Mouse (Mus musculus) embryonic facial prominence, embryonic 13.5 days (tissue): ENCODE measurements around the gene Foxl2. TPM values are rescaled to one million over a fixed set of nuclear protein-coding genes. Genes with fewer than 3 reads are reported as not detected.
A peak's percentile ranks its signal among the peaks of the same experiment; 100 is the strongest.

Source experiments
- ATAC-seq: fragments of 200-750 bp; cut with Nextera tagmentation; 2 replicates; pipeline ENCODE4 v1.8.0; 2017; ENCODE audit warnings: low read depth; ENCODE audit not compliant: insufficient number of reproducible peaks, insufficient read depth, low FRiP score, low TSS enrichment
- H3K27ac ChIP-seq: fragments of 300-500 bp; sonication (generic); 2 replicates; pipeline ENCODE4 v1.5.1; 2015; ENCODE audit warnings: moderate library complexity, mild to moderate bottlenecking, inconsistent platforms
- H3K27me3 ChIP-seq: fragments of 300-500 bp; sonication (generic); 2 replicates; pipeline ENCODE4 v1.6.1; 2015; ENCODE audit warnings: mild to moderate bottlenecking, inconsistent platforms
- H3K36me3 ChIP-seq: fragments of 300-500 bp; sonication (generic); 2 replicates; pipeline ENCODE4 v1.6.1; 2015; ENCODE audit warnings: mild to moderate bottlenecking, inconsistent platforms
- H3K4me1 ChIP-seq: fragments of 300-500 bp; sonication (generic); 2 replicates; pipeline ENCODE4 v1.6.1; 2015; ENCODE audit warnings: inconsistent platforms
- H3K4me2 ChIP-seq: fragments of 300-500 bp; sonication (generic); 2 replicates; pipeline ENCODE4 v1.6.1; 2015; ENCODE audit warnings: moderate library complexity, mild to moderate bottlenecking, inconsistent platforms
- H3K4me3 ChIP-seq: fragments of 300-500 bp; sonication (generic); 2 replicates; pipeline ENCODE4 v1.5.1; 2015; ENCODE audit warnings: mild to moderate bottlenecking, inconsistent platforms
- H3K9ac ChIP-seq: fragments of 300-500 bp; sonication (generic); 2 replicates; pipeline ENCODE4 v1.6.1; 2015; ENCODE audit warnings: mild to moderate bottlenecking, inconsistent platforms
- H3K9me3 ChIP-seq: fragments of 300-500 bp; sonication (generic); 2 replicates; pipeline ENCODE4 v1.6.1; 2016; ENCODE audit warnings: inconsistent platforms
- WGBS: fragments of 180-500 bp; shearing (Covaris S2); methylation state at CpG from one replicate; pipeline ENCODE4 v1.1.7; 2015; ENCODE audit warnings: mixed read lengths; 5-methylcytosine and 5-hydroxymethylcytosine counted together
- polyA plus RNA-seq: library from polyadenylated mRNA; unstranded; fragments of >200 nt; fragmentation: Nextera tagmentation; extraction: Ambion mirVana; gene quantifications from 2 replicates; pipeline ENCODE4 v1.2.1, GENCODE M21; 2015

Gene Foxl2
- polyA plus RNA-seq, 1 experiment from 2014 or later, result 1.7 TPM

DNA sequence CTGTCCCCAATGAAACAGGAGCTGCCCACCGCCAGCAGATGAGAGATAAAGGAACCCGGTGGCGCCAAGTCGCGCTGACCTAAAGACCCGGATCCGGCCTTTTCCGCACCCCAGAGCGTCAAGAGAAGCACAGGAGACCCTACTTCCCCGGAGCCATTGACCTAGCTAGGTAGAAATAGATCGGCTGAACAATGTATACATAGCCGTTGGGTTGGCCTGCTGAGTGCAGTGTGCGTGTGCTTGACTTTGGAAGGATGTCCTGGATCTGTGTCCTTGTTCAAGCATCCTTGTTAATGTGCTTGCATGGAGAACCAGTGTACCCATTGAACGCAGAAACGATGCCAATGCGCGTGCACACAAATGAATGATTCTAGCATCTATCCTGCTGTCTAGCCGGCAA, 8.6 kb downstream of the Foxl2 start:
- no peaks in the 10 kb centered on the region for H3K36me3 ChIP-seq
- H3K27ac ChIP-seq, result no peak overlapping the region
- no peak overlapping the region for H3K4me3 ChIP-seq
- ATAC-seq, result no peak
- H3K4me1 ChIP-seq, result peaks cover 12% of the 10 kb centered on the region; the same call in 1 of the 2 replicates
- H3K9me3 ChIP-seq, result no peaks in the 10 kb centered on the region
- 6% methylated on average over 18 of the region's 18 CpGs for WGBS
- peaks cover 95% of the 10 kb centered on the region for H3K27me3 ChIP-seq
- no peak overlapping the region for H3K9ac ChIP-seq
- no peak overlapping the region for H3K4me2 ChIP-seq

- peaks cover 6% of the 10 kb centered on the region; the same call in 1 of the 2 replicates for H3K4me1 ChIP-seq
- peak overlapping the region; percentile 41 for H3K4me2 ChIP-seq
- H3K27ac ChIP-seq, result no peak overlapping the region
- 2% methylated on average over 18 of the region's 18 CpGs for WGBS
- H3K4me3 ChIP-seq, result peak overlapping the region; percentile 13; the same call in 1 of the 2 replicates
- no peak overlapping the region for H3K9ac ChIP-seq
- no peak for ATAC-seq
- H3K9me3 ChIP-seq, result no peaks in the 10 kb centered on the region
- H3K36me3 ChIP-seq, result no peaks in the 10 kb centered on the region
- H3K27me3 ChIP-seq, result peaks cover 95% of the 10 kb centered on the region
Observed at GRCm38 (mm10) chr9:98965084-98965483, 10.0 kb downstream of the Foxl2 start.

GRCm38 (mm10) chr9:98973101-98973521, 18.0 kb downstream of the Foxl2 start:
- no peaks in the 10 kb centered on the region for H3K36me3 ChIP-seq
- H3K4me1 ChIP-seq, result peaks cover 10% of the 10 kb centered on the region
- 0 out of 2 replicates have a peak, but pooled peaks have one; percentile 20 for ATAC-seq
- H3K27ac ChIP-seq, result no peak overlapping the region
- WGBS, result under 1% methylated on average over 40 of the region's 40 CpGs
- peak overlapping the region; percentile 61 for H3K9ac ChIP-seq
- H3K9me3 ChIP-seq, result no peaks in the 10 kb centered on the region; the same call in 1 of the 2 replicates
- peaks cover 93% of the 10 kb centered on the region for H3K27me3 ChIP-seq
- peak overlapping the region; percentile 73 for H3K4me2 ChIP-seq
- H3K4me3 ChIP-seq, result peak overlapping the region; percentile 40

DNA sequence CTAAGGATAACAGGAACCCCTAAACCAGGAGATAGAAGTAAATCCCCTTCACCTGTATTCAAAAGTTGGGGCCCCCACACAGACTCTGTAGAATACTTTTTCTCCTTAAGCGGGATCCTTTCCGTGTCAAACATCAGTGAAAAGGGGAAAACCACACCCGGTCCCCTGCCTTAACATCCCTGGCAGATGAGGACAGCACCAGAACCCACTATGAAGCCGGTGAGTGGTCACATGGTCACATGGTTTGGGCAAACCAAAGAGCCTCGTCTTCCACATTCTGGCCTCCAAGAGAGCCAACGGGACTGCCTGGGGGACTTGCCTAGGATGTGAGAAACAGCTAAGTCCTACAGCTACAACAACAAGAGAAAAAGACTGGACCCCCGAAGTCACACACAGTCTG, 18.5 kb downstream of the Foxl2 start:
- Histone ChIP-seq H3K4me3 (peak overlapping the region; percentile 40), H3K36me3 (no peaks in the 10 kb centered on the region), H3K27me3 (peaks cover 90% of the 10 kb centered on the region), H3K4me2 (peak overlapping the region; percentile 73), H3K4me1 (peaks cover 10% of the 10 kb centered on the region), H3K27ac (no peak overlapping the region), H3K9me3 (no peaks in the 10 kb centered on the region; the same call in 1 of the 2 replicates), H3K9ac (no peak overlapping the region)
- no peak for ATAC-seq
- WGBS, result 6% methylated on average over 7 of the region's 7 CpGs

DNA sequence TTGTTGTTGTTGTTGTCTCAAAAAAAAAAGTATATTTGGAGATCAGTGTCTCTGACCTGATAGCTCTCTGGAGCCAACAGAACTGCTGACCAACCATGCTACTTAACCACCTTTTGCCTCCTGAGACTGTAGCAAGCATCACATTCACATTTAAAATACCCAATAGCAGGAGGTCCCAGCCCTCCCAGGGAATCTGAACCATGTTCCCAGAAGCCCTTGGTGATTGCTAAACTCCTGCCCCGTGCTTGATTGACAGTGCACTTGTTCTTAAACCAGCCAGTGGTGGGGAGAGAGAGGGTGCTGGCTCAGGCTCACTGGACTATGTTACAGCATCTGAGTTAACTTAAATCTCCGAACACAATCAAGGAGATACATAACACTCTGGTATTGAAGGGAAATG, 19.8 kb downstream of the Foxl2 start:
- 25% methylated on average over 2 of the region's 2 CpGs for WGBS
- no peak overlapping the region for H3K4me3 ChIP-seq
- H3K27ac ChIP-seq, result no peak overlapping the region

GRCm38 (mm10) chr9:98976081-98976480, 21.0 kb downstream of the Foxl2 start:
- H3K27me3 ChIP-seq, result peaks cover 75% of the 10 kb centered on the region

More for the DNA sequence above, 19.8 kb downstream of the Foxl2 start:
- H3K9me3 ChIP-seq, result no peaks in the 10 kb centered on the region; the same call in 1 of the 2 replicates
- peaks cover 82% of the 10 kb centered on the region for H3K27me3 ChIP-seq
- no peak for ATAC-seq
- no peaks in the 10 kb centered on the region for H3K36me3 ChIP-seq
- H3K4me1 ChIP-seq, result peaks cover 13% of the 10 kb centered on the region
- H3K4me2 ChIP-seq, result no peak overlapping the region
- no peak overlapping the region for H3K9ac ChIP-seq

GRCm38 (mm10) chr9:98976520-98976919, 21.4 kb downstream of the Foxl2 start:
- no peaks in the 10 kb centered on the region for H3K9me3 ChIP-seq
- no peaks in the 10 kb centered on the region for H3K36me3 ChIP-seq
- no peak overlapping the region for H3K27ac ChIP-seq
- no peak overlapping the region for H3K9ac ChIP-seq
- peaks cover 72% of the 10 kb centered on the region for H3K27me3 ChIP-seq
- no peak overlapping the region for H3K4me2 ChIP-seq
- no peak for ATAC-seq
- H3K4me1 ChIP-seq, result peaks cover 13% of the 10 kb centered on the region
- WGBS, result 43% methylated on average over 5 of the region's 5 CpGs
- no peak overlapping the region for H3K4me3 ChIP-seq

More at GRCm38 (mm10) chr9:98976081-98976480, 21.0 kb downstream of the Foxl2 start:
- H3K36me3 ChIP-seq, result no peaks in the 10 kb centered on the region
- no peak overlapping the region for H3K27ac ChIP-seq
- no peaks in the 10 kb centered on the region for H3K9me3 ChIP-seq
- ATAC-seq, result no peak
- no peak overlapping the region for H3K9ac ChIP-seq
- 91% methylated on average over 1 of the region's 1 CpGs for WGBS
- H3K4me2 ChIP-seq, result no peak overlapping the region
- H3K4me3 ChIP-seq, result no peak overlapping the region
- H3K4me1 ChIP-seq, result peaks cover 13% of the 10 kb centered on the region

- 0 out of 2 replicates have a peak, but pooled peaks have one; percentile 56 for ATAC-seq
- no peak overlapping the region for H3K27ac ChIP-seq
- peak overlapping the region; percentile 60 for H3K4me2 ChIP-seq
- H3K4me1 ChIP-seq, result 0 out of 2 replicates have a peak, but pooled peaks cover 3% of the 10 kb centered on the region
- 4% methylated on average over 29 of the region's 29 CpGs for WGBS
- H3K27me3 ChIP-seq, result peaks cover 66% of the 10 kb centered on the region
- H3K9ac ChIP-seq, result peak overlapping the region; percentile 49
- H3K36me3 ChIP-seq, result no peaks in the 10 kb centered on the region
- peak overlapping the region; percentile 38 for H3K4me3 ChIP-seq
- no peaks in the 10 kb centered on the region for H3K9me3 ChIP-seq
Observed at GRCm38 (mm10) chr9:98979431-98980416, 24.6 kb downstream of the Foxl2 start.

GRCm38 (mm10) chr9:98985800-98986475, 30.9 kb downstream of the Foxl2 start, which contains the start of gene Faim:
Gene Faim (plus strand): TSS chr9:98986373.
- peaks cover 27% of the 10 kb centered on the region for H3K27me3 ChIP-seq
- no peaks in the 10 kb centered on the region for H3K9me3 ChIP-seq
- H3K9ac ChIP-seq, result peak within 1 kb of the TSS; percentile 85
- H3K27ac ChIP-seq, result peak within 1 kb of the TSS; percentile 11; the same call in 1 of the 2 replicates
- peak within 1 kb of the TSS; percentile 86 for H3K4me3 ChIP-seq
- ATAC-seq, result peak; percentile 99
- H3K4me2 ChIP-seq, result peak within 1 kb of the TSS; percentile 86
- H3K36me3 ChIP-seq, result no peaks in the 10 kb centered on the region
- H3K4me1 ChIP-seq, result peaks cover 6% of the 10 kb centered on the region; the same call in 1 of the 2 replicates
- WGBS, result 1% methylated on average over 45 of the region's 45 CpGs

- Histone ChIP-seq H3K27ac (0 out of 2 replicates have a peak overlapping the region, but pooled peaks have one; percentile 11), H3K9me3 (no peaks in the 10 kb centered on the region), H3K4me1 (peaks cover 6% of the 10 kb centered on the region; the same call in 1 of the 2 replicates), H3K27me3 (peaks cover 25% of the 10 kb centered on the region), H3K9ac (peak overlapping the region; percentile 85), H3K36me3 (no peaks in the 10 kb centered on the region), H3K4me2 (peak overlapping the region; percentile 86), H3K4me3 (peak overlapping the region; percentile 86)
- no peak; the same call in 1 of the 2 replicates for ATAC-seq
- WGBS, result under 1% methylated on average over 49 of the region's 50 CpGs
Observed at GRCm38 (mm10) chr9:98986476-98987096, 31.5 kb downstream of the Foxl2 start.

GRCm38 (mm10) chr9:98987131-98987530, 32.0 kb downstream of the Foxl2 start:
- ATAC-seq, result no peak

More at GRCm38 (mm10) chr9:98987131-98987530, 32.0 kb downstream of the Foxl2 start:
- no peaks in the 10 kb centered on the region for H3K9me3 ChIP-seq
- H3K36me3 ChIP-seq, result no peaks in the 10 kb centered on the region
- WGBS, result 46% methylated on average over 9 of the region's 9 CpGs
- peak overlapping the region; percentile 85 for H3K9ac ChIP-seq
- H3K27ac ChIP-seq, result no peak overlapping the region
- peak overlapping the region; percentile 86 for H3K4me3 ChIP-seq
- H3K4me2 ChIP-seq, result peak overlapping the region; percentile 86
- H3K27me3 ChIP-seq, result peaks cover 23% of the 10 kb centered on the region
- H3K4me1 ChIP-seq, result peaks cover 6% of the 10 kb centered on the region; the same call in 1 of the 2 replicates
